Mouse (Mus musculus): Measurements from ENCODE around the gene Madd. TPM values are rescaled to one million over a fixed set of nuclear protein-coding genes. Genes with fewer than 3 reads are reported as not detected.

Gene Madd
- polyA plus RNA-seq, 1 experiment = 107 TPM

- no peak for TF ChIP-seq CTCF (IDR thresholded peaks at IDR 0.05; ENCODE audit: borderline replicate concordance, extremely low read depth, insufficient read depth, insufficient read length)
- no peak for TF ChIP-seq POLR2A (IDR thresholded peaks at IDR 0.05; ENCODE audit: borderline replicate concordance, extremely low read depth, insufficient read depth, insufficient read length, poor library complexity, severe bottlenecking)
- no peak for DNase-seq (ENCODE audit: low read depth)
Observed at GRCm38 (mm10) chr2:91088987-91089386, 94.7 kb downstream of the Madd start.

GRCm38 (mm10) chr2:91087453-91087852, 96.2 kb downstream of the Madd start:
- TF ChIP-seq CTCF (IDR thresholded peaks at IDR 0.05; ENCODE audit: borderline replicate concordance, extremely low read depth, insufficient read depth, insufficient read length) = no peak
- no peak for TF ChIP-seq POLR2A (IDR thresholded peaks at IDR 0.05; ENCODE audit: borderline replicate concordance, extremely low read depth, insufficient read depth, insufficient read length, poor library complexity, severe bottlenecking)
- no peak for DNase-seq (ENCODE audit: low read depth)

Other genes with a start within 250 kb of the Madd start
- gene Celf1, start 243.5 kb downstream of the Madd start, polyA plus RNA-seq (2012; rRNA removed) = 119 and 130 TPM in 2 replicates
- 0.83 and 1.1 TPM in 2 replicates for gene Rapsn, start 148.2 kb downstream of the Madd start, polyA plus RNA-seq (2012; rRNA removed)
- gene Psmc3, start 129.8 kb downstream of the Madd start, polyA plus RNA-seq (2012; rRNA removed) = 159 and 160 TPM in 2 replicates
- 50.7 and 58.1 TPM in 2 replicates for gene Slc39a13, start 113.4 kb downstream of the Madd start, polyA plus RNA-seq (2012; rRNA removed)
- gene Spi1, start 101.4 kb downstream of the Madd start, polyA plus RNA-seq (2012; rRNA removed) = 5.1 and 5.3 TPM in 2 replicates
- gene Mybpc3, start 65.7 kb downstream of the Madd start, polyA plus RNA-seq (2012; rRNA removed) = 0.03 TPM in 1 of 2 replicates, not detected in the other
- 3.3 and 3.9 TPM in 2 replicates for gene Nr1h3, start 19.0 kb upstream of the Madd start, polyA plus RNA-seq (2012; rRNA removed)
- gene Acp2, start 19.0 kb upstream of the Madd start, polyA plus RNA-seq (2012; rRNA removed) = 33.5 and 41.2 TPM in 2 replicates
- gene Ddb2, start 53.1 kb upstream of the Madd start, polyA plus RNA-seq (2012; rRNA removed) = 25.2 and 39.5 TPM in 2 replicates
- gene Pacsin3, start 72.1 kb upstream of the Madd start, polyA plus RNA-seq (2012; rRNA removed) = 17.0 and 20.7 TPM in 2 replicates
- gene Arfgap2, start 81.1 kb upstream of the Madd start, polyA plus RNA-seq (2012; rRNA removed) = 29.4 and 40.3 TPM in 2 replicates